Mouse (Mus musculus): ENCODE measurements around the gene Mbnl2. TPM values are rescaled to one million over a fixed set of nuclear protein-coding genes. Genes with fewer than 3 reads are reported as not detected.

Mbnl2 gene
- polyA plus RNA-seq, 1 experiment from 2014 or later = 62.1 TPM

DNA sequence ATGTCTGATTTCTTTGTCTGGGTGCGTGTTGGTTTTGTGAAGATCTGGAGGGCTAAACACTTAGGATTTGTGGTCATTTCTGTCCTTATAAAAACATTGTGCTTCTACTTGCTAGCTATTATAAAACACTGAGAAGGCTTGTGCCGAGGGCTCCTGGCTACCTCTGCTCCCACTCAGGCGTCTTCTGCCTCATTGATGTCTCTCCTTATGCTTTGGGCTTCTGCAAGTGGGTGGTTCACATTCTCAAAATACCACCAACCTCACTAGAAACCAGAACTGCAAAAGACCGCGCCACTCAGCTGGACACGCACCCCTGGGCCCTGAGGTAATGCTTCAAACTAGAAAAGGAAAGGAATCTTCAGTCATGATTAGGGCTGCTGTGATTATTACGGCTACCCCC is 14.1 kb downstream of the Mbnl2 start:
- Histone ChIP-seq H3K27me3 (ENCODE audit: control insufficient read depth, insufficient read depth, low read length) (no peaks in the 10 kb centered on the region), H3K36me3 (ENCODE audit: control insufficient read depth, insufficient read depth, low read length) (no peaks in the 10 kb centered on the region), H3K4me3 (ENCODE audit: low read depth, low read length) (no peak overlapping the region), H3K9ac (ENCODE audit: low read length) (no peak overlapping the region), H3K4me2 (ENCODE audit: low read depth, severe bottlenecking) (no peak overlapping the region), H3K27ac (replicated peaks; ENCODE audit: low read depth, low read length) (peak overlapping the region; percentile 37; the same call in 1 of the 2 replicates), H3K9me3 (ENCODE audit: control insufficient read depth, low read length) (no peaks in the 10 kb centered on the region), H3K4me1 (ENCODE audit: control insufficient read depth, insufficient read depth, low read length) (peaks cover 29% of the 10 kb centered on the region)
- DNase-seq (ENCODE audit: low spot score) (no peak), ATAC-seq (ENCODE audit: insufficient number of reproducible peaks, low FRiP score, low TSS enrichment, low read depth) (no peak)
- 84% methylated on average over 7 of the region's 7 CpGs for WGBS

GRCm38 (mm10) chr14:120291226-120291757 is 15.8 kb downstream of the Mbnl2 start:
- Histone ChIP-seq H3K9me3 (ENCODE audit: control insufficient read depth, low read length) (no peaks in the 10 kb centered on the region), H3K36me3 (ENCODE audit: control insufficient read depth, insufficient read depth, low read length) (no peaks in the 10 kb centered on the region), H3K27ac (replicated peaks; ENCODE audit: low read depth, low read length) (no peak overlapping the region), H3K4me3 (ENCODE audit: low read depth, low read length) (no peak overlapping the region), H3K27me3 (ENCODE audit: control insufficient read depth, insufficient read depth, low read length) (no peaks in the 10 kb centered on the region), H3K9ac (ENCODE audit: low read length) (no peak overlapping the region), H3K4me2 (ENCODE audit: low read depth, severe bottlenecking) (no peak overlapping the region), H3K4me1 (ENCODE audit: control insufficient read depth, insufficient read depth, low read length) (peaks cover 34% of the 10 kb centered on the region)
- ATAC-seq (ENCODE audit: insufficient number of reproducible peaks, low FRiP score, low TSS enrichment, low read depth) (no peak), DNase-seq (ENCODE audit: low spot score) (no peak)
- 83% methylated on average over 13 of the region's 13 CpGs for WGBS

- H3K27ac ChIP-seq (replicated peaks; ENCODE audit: low read depth, low read length) = no peak overlapping the region
- H3K4me3 ChIP-seq (ENCODE audit: low read depth, low read length) = no peak overlapping the region
- 81% methylated on average over 5 of the region's 5 CpGs for WGBS
- H3K4me2 ChIP-seq (ENCODE audit: low read depth, severe bottlenecking) = no peak overlapping the region
- no peaks in the 10 kb centered on the region for H3K27me3 ChIP-seq (ENCODE audit: control insufficient read depth, insufficient read depth, low read length)
- H3K36me3 ChIP-seq (ENCODE audit: control insufficient read depth, insufficient read depth, low read length) = no peaks in the 10 kb centered on the region
- peaks cover 33% of the 10 kb centered on the region for H3K4me1 ChIP-seq (ENCODE audit: control insufficient read depth, insufficient read depth, low read length)
- ATAC-seq (ENCODE audit: insufficient number of reproducible peaks, low FRiP score, low TSS enrichment, low read depth) (no peak), DNase-seq (ENCODE audit: low spot score) (no peak)
- H3K9ac ChIP-seq (ENCODE audit: low read length) = no peak overlapping the region
- H3K9me3 ChIP-seq (ENCODE audit: control insufficient read depth, low read length) = no peaks in the 10 kb centered on the region
These were observed 16.7 kb downstream of the Mbnl2 start for GRCm38 (mm10) chr14:120292133-120292532.

DNA sequence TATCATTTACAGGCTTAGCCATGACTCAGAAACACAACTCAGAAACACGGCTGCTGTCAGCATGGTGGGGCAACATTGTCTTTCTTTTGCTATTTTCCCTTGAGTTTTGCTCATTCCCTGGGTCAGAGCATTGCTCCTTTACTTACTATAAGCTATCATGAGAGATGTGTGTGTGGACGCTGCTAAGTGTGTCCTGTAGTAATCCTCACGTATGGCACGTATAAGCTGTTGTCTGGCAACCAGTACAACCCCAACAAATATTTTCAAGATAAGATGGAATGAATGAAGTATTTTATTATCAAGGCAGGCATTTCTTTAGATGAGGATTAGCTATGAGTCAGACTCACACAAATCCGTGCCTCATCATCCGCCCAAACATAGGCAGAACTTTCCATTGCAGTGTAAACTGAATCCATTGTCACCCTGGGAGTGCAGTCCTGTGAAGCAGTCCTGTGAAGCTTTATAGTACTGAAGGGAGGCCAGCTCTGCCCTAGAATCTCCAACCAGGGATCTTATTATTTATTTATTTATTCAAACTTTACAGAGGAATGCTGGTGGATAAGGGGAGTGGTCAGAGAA is 17.2 kb downstream of the Mbnl2 start:
- Histone ChIP-seq H3K9ac (ENCODE audit: low read length) (no peak overlapping the region), H3K27me3 (ENCODE audit: control insufficient read depth, insufficient read depth, low read length) (no peaks in the 10 kb centered on the region), H3K27ac (replicated peaks; ENCODE audit: low read depth, low read length) (no peak overlapping the region), H3K9me3 (ENCODE audit: control insufficient read depth, low read length) (no peaks in the 10 kb centered on the region), H3K4me1 (ENCODE audit: control insufficient read depth, insufficient read depth, low read length) (peaks cover 29% of the 10 kb centered on the region), H3K36me3 (ENCODE audit: control insufficient read depth, insufficient read depth, low read length) (no peaks in the 10 kb centered on the region), H3K4me3 (ENCODE audit: low read depth, low read length) (no peak overlapping the region), H3K4me2 (ENCODE audit: low read depth, severe bottlenecking) (no peak overlapping the region)
- DNase-seq (ENCODE audit: low spot score) (no peak), ATAC-seq (ENCODE audit: insufficient number of reproducible peaks, low FRiP score, low TSS enrichment, low read depth) (no peak)
- 87% methylated on average over 6 of the region's 6 CpGs for WGBS

- Histone ChIP-seq H3K36me3 (ENCODE audit: control insufficient read depth, insufficient read depth, low read length) (no peaks in the 10 kb centered on the region), H3K4me3 (ENCODE audit: low read depth, low read length) (no peak overlapping the region), H3K27ac (replicated peaks; ENCODE audit: low read depth, low read length) (0 out of 2 replicates have a peak overlapping the region, but pooled peaks have one; percentile 16), H3K27me3 (ENCODE audit: control insufficient read depth, insufficient read depth, low read length) (no peaks in the 10 kb centered on the region), H3K4me1 (ENCODE audit: control insufficient read depth, insufficient read depth, low read length) (peaks cover 20% of the 10 kb centered on the region), H3K9me3 (ENCODE audit: control insufficient read depth, low read length) (no peaks in the 10 kb centered on the region), H3K4me2 (ENCODE audit: low read depth, severe bottlenecking) (no peak overlapping the region), H3K9ac (ENCODE audit: low read length) (no peak overlapping the region)
- DNase-seq (ENCODE audit: low spot score) (no peak), ATAC-seq (ENCODE audit: insufficient number of reproducible peaks, low FRiP score, low TSS enrichment, low read depth) (no peak)
- 88% methylated on average over 6 of the region's 6 CpGs for WGBS
These were observed 19.0 kb downstream of the Mbnl2 start for GRCm38 (mm10) chr14:120294480-120294879.

DNA sequence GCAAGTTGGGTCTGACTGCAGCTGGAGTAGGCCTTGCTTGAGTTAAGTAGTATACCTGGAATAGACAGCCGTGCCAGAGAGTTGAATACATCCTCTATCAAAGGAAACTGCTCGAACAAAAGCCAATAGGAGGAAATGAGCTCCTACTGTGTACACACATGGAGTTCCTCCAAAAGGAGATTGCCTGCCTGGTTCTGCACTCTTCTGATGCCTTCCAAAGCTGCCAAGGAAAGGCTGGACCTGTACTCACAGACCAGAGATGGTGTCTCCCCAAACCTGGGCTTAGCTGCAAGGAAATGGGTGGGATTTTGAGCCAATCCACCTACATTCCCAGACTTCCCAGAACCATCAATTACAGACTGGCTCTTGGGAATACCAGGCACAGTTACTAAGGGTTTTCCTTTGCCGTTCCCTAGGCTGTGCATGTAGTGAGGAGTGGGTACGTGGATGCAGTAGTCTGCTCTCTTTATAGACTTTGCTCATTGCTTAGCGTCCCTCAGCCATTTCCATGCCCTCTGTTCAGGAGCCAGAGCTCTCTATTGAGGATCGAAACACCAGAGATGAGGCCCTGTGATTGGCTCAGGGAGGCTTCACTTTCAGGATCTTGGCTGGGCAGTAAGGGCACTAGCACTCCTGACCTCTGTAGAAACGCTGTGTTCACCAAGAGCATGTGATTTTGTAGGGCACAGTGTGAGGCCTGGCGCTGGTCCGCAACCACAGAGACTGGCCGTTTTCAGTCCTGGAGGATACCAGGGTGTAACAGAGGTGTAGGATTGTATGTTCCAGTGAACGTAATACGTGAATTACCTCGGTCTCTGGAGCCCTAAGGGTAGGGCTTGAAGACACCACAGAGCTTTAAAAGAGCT is 20.1 kb downstream of the Mbnl2 start:
- no peak for ATAC-seq (ENCODE audit: insufficient number of reproducible peaks, low FRiP score, low TSS enrichment, low read depth)
- no peaks in the 10 kb centered on the region for H3K36me3 ChIP-seq (ENCODE audit: control insufficient read depth, insufficient read depth, low read length)
- no peaks in the 10 kb centered on the region for H3K9me3 ChIP-seq (ENCODE audit: control insufficient read depth, low read length)
- no peak overlapping the region for H3K4me3 ChIP-seq (ENCODE audit: low read depth, low read length)
- H3K9ac ChIP-seq (ENCODE audit: low read length) = no peak overlapping the region
- H3K27me3 ChIP-seq (ENCODE audit: control insufficient read depth, insufficient read depth, low read length) = no peaks in the 10 kb centered on the region
- 86% methylated on average over 13 of the region's 13 CpGs for WGBS
- DNase-seq (ENCODE audit: low spot score) = no peak
- no peak overlapping the region for H3K4me2 ChIP-seq (ENCODE audit: low read depth, severe bottlenecking)
- no peak overlapping the region for H3K27ac ChIP-seq (replicated peaks; ENCODE audit: low read depth, low read length)
- H3K4me1 ChIP-seq (ENCODE audit: control insufficient read depth, insufficient read depth, low read length) = peaks cover 23% of the 10 kb centered on the region

DNA sequence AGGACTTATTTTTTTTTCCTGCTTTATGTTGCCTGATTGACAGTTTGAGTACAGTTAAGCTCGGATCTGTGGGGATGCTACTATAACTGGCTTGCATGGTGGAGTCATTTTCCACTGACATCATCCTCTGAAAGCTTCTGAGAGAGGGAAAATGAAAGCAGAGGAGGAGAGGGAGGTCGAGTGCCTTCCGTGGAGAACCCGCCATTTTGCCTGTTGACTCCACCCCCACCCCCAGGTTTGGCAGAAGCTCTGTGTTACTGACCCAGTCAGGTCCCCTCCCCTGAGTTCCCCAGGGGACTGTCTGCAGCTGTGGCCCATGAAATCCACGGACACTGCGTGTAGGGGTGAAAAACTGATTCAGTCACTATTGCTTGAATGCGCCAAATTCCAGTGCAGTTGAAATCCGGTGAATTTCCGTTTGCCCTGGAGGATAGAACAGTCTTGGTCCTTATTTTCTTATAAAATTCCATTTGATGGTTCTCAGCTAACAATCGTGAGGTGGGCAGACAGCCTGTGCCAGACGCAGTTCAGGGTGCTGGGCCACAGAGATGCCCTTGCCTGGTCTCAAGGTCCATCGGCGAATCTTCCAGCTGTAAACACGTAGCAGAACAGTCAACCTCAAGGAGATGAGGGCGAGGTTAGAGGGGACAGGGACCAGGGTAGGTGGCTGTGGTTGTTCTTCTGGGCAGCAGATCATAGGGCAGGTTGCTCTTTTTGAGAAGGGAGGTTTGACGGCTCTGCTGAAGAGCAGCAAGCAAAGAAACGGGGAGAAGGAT is 20.9 kb downstream of the Mbnl2 start:
- Histone ChIP-seq H3K4me3 (ENCODE audit: low read depth, low read length) (no peak overlapping the region), H3K4me1 (ENCODE audit: control insufficient read depth, insufficient read depth, low read length) (peaks cover 23% of the 10 kb centered on the region), H3K27ac (replicated peaks; ENCODE audit: low read depth, low read length) (peak overlapping the region; percentile 23; the same call in 1 of the 2 replicates), H3K27me3 (ENCODE audit: control insufficient read depth, insufficient read depth, low read length) (no peaks in the 10 kb centered on the region), H3K36me3 (ENCODE audit: control insufficient read depth, insufficient read depth, low read length) (no peaks in the 10 kb centered on the region), H3K4me2 (ENCODE audit: low read depth, severe bottlenecking) (no peak overlapping the region), H3K9ac (ENCODE audit: low read length) (no peak overlapping the region), H3K9me3 (ENCODE audit: control insufficient read depth, low read length) (no peaks in the 10 kb centered on the region)
- DNase-seq (ENCODE audit: low spot score) (no peak), ATAC-seq (ENCODE audit: insufficient number of reproducible peaks, low FRiP score, low TSS enrichment, low read depth) (no peak)
- WGBS = 81% methylated on average over 17 of the region's 17 CpGs

- peak overlapping the region; percentile 23; the same call in 1 of the 2 replicates for H3K27ac ChIP-seq (replicated peaks; ENCODE audit: low read depth, low read length)
- ATAC-seq (ENCODE audit: insufficient number of reproducible peaks, low FRiP score, low TSS enrichment, low read depth) (0 out of 2 replicates have a peak, but pooled peaks have one; percentile 38), DNase-seq (ENCODE audit: low spot score) (no peak)
- H3K4me3 ChIP-seq (ENCODE audit: low read depth, low read length) = no peak overlapping the region
- no peaks in the 10 kb centered on the region for H3K9me3 ChIP-seq (ENCODE audit: control insufficient read depth, low read length)
- no peak overlapping the region for H3K4me2 ChIP-seq (ENCODE audit: low read depth, severe bottlenecking)
- 42% methylated on average over 16 of the region's 16 CpGs for WGBS
- H3K27me3 ChIP-seq (ENCODE audit: control insufficient read depth, insufficient read depth, low read length) = no peaks in the 10 kb centered on the region
- peaks cover 23% of the 10 kb centered on the region for H3K4me1 ChIP-seq (ENCODE audit: control insufficient read depth, insufficient read depth, low read length)
- H3K36me3 ChIP-seq (ENCODE audit: control insufficient read depth, insufficient read depth, low read length) = no peaks in the 10 kb centered on the region
- H3K9ac ChIP-seq (ENCODE audit: low read length) = no peak overlapping the region
These were observed 21.8 kb downstream of the Mbnl2 start for GRCm38 (mm10) chr14:120297137-120297749.

Measured in limb, embryonic 11.5 days (tissue).